Mouse (Mus musculus): ENCODE results near the gene Mab21l1. TPM values are rescaled to one million over a fixed set of nuclear protein-coding genes. Genes with fewer than 3 reads are reported as not detected.

The Mab21l1 gene
- total RNA-seq, 1 experiment from 2014 or later: not detected

GRCm38 (mm10) chr3:55778764-55779730, 3.3 kb upstream of the Mab21l1 start:
- no peak for ATAC-seq (replicated peaks; ENCODE audit: low read depth, poor library complexity, severe bottlenecking)

GRCm38 (mm10) chr3:55780120-55781070, 1.9 kb upstream of the Mab21l1 start:
- ATAC-seq (replicated peaks; ENCODE audit: low read depth, poor library complexity, severe bottlenecking): no peak

- no peak for ATAC-seq (replicated peaks; ENCODE audit: low read depth, poor library complexity, severe bottlenecking)
These were observed 768 bp upstream of the Mab21l1 start for GRCm38 (mm10) chr3:55781429-55782055.

GRCm38 (mm10) chr3:55782771-55783170, 461 bp downstream of the Mab21l1 start:
- peak; percentile 3; the same call in 1 of the 2 replicates for ATAC-seq (replicated peaks; ENCODE audit: low read depth, poor library complexity, severe bottlenecking)

- ATAC-seq (replicated peaks; ENCODE audit: low read depth, poor library complexity, severe bottlenecking): peak; percentile 22
These were observed 1.1 kb downstream of the Mab21l1 start for GRCm38 (mm10) chr3:55783171-55784081.

GRCm38 (mm10) chr3:55784101-55784500, 1.8 kb downstream of the Mab21l1 start:
- ATAC-seq (replicated peaks; ENCODE audit: low read depth, poor library complexity, severe bottlenecking): no peak

GRCm38 (mm10) chr3:55785266-55785980, 3.1 kb downstream of the Mab21l1 start:
- no peak for ATAC-seq (replicated peaks; ENCODE audit: low read depth, poor library complexity, severe bottlenecking)

- ATAC-seq (replicated peaks; ENCODE audit: low read depth, poor library complexity, severe bottlenecking): no peak
These were observed 3.8 kb downstream of the Mab21l1 start for GRCm38 (mm10) chr3:55785981-55786725.

GRCm38 (mm10) chr3:55786835-55787486, 4.7 kb downstream of the Mab21l1 start:
- no peak for ATAC-seq (replicated peaks; ENCODE audit: low read depth, poor library complexity, severe bottlenecking)

- peak; percentile 30 for ATAC-seq (replicated peaks; ENCODE audit: low read depth, poor library complexity, severe bottlenecking)
These were observed 5.3 kb downstream of the Mab21l1 start for GRCm38 (mm10) chr3:55787487-55788213.

- no peak for ATAC-seq (replicated peaks; ENCODE audit: low read depth, poor library complexity, severe bottlenecking)
These were observed 5.9 kb downstream of the Mab21l1 start for GRCm38 (mm10) chr3:55788214-55788586.

GRCm38 (mm10) chr3:55788621-55789201, 6.4 kb downstream of the Mab21l1 start:
- no peak for ATAC-seq (replicated peaks; ENCODE audit: low read depth, poor library complexity, severe bottlenecking)

GRCm38 (mm10) chr3:55789856-55790255, 7.5 kb downstream of the Mab21l1 start:
- ATAC-seq (replicated peaks; ENCODE audit: low read depth, poor library complexity, severe bottlenecking): peak; percentile 43

GRCm38 (mm10) chr3:55790609-55791008, 8.3 kb downstream of the Mab21l1 start:
- ATAC-seq (replicated peaks; ENCODE audit: low read depth, poor library complexity, severe bottlenecking): peak; percentile 53

- ATAC-seq (replicated peaks; ENCODE audit: low read depth, poor library complexity, severe bottlenecking): no peak
These were observed 9.9 kb downstream of the Mab21l1 start for GRCm38 (mm10) chr3:55792251-55792650.

GRCm38 (mm10) chr3:55793842-55794575, 11.7 kb downstream of the Mab21l1 start:
- no peak; the same call in 1 of the 2 replicates for ATAC-seq (replicated peaks; ENCODE audit: low read depth, poor library complexity, severe bottlenecking)

Measured in common myeloid progenitor, adult 5-6 weeks (primary cell).